Mouse (Mus musculus): ENCODE data around the gene Sf3a2.

- TF ChIP-seq POLR2A (IDR thresholded peaks at IDR 0.05; ENCODE audit: extremely low read depth, insufficient read depth, low read length) (no peak), CTCF (IDR thresholded peaks at IDR 0.05; ENCODE audit: low read depth, low read length) (no peak)
Measured at GRCm38 (mm10) chr10:80779565-80779964, 18.4 kb upstream of the Sf3a2 start.
